Mouse (Mus musculus) small intestine, adult 2 months (tissue): ENCODE results near the gene Man1a.

Experiments used
- CTCF ChIP-seq: fragments of 200-500 bp; IDR thresholded peaks from 2 replicates; pipeline ENCODE4 v1.5.1; 2012; ENCODE audit warnings: low read depth, mild to moderate bottlenecking, control low read depth, inconsistent platforms, low read length, moderate library complexity, mixed read lengths; ENCODE audit not compliant: insufficient replicate concordance, insufficient read length; ENCODE audit errors: extremely low read depth
- POLR2A ChIP-seq: fragments of 200-500 bp; IDR thresholded peaks from 2 replicates; pipeline ENCODE4 v1.6.1; 2012; ENCODE audit warnings: low read depth, mild to moderate bottlenecking, control low read depth, inconsistent platforms, low read length, moderate library complexity

GRCm38 (mm10) chr10:53978647-53979046 lies 97.8 kb downstream of the Man1a start:
- TF ChIP-seq CTCF (no peak), POLR2A (no peak)
